Comparison of ENCODE assay signal across 8 mouse cellular contexts in the genomic region with DNA sequence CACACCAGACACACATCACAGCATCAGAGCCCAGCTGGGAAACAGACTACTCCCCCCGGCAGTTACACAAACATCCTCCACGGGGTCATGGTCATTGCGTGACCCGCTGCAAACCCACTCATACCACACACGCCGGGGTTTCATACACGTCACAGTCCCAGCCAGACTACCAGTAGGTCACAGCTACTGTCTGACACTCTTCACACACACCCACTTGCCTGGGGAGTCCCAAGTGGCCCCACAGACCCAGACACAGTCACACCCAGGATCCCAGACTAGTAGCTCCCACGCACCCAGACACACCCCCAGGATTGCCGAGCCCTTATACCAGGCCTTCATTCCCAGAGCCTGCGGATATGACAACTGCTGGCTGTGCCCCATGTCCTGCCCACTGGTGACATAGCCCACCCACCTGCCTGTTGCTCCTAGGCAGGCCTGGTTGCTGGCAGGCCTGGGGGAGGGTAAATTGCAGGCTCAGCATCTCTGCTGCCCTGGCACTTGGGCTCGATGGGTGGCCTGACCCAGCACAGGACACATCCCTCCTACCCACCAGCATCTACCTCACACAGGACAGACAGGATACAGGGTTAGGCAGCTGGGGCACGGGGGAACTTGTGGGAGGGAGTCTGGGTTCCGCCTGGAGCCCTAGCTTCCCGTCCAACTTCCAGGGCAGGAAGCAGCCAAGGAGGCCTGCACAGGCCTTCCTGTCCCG. TPM values are rescaled to one million over a fixed set of nuclear protein-coding genes. Genes with fewer than 3 reads are reported as not detected.
DNase-seq lines count a peak whose midpoint lies in the region; ATAC-seq and TF ChIP-seq lines count a peak whose summit lies in the region.

No protein-coding gene starts in this region.

- no peak overlapping the region for H3K9ac ChIP-seq in embryonic facial prominence, embryonic 15.5 days
- H3K9ac ChIP-seq in liver, embryonic 15.5 days: no peak overlapping the region

- peaks cover 8% of the 10 kb centered on the region; the same call in 1 of the 2 replicates for H3K36me3 ChIP-seq in embryonic facial prominence, embryonic 15.5 days
- peaks cover 42% of the 10 kb centered on the region for H3K36me3 ChIP-seq in liver, embryonic 15.5 days (replicated peaks)
- H3K36me3 ChIP-seq in testis, adult 2 months (ENCODE audit: control insufficient read depth, insufficient read depth, low read length): no peaks in the 10 kb centered on the region; the same call in 1 of the 2 replicates

- peaks cover 52% of the 10 kb centered on the region for H3K4me1 ChIP-seq in embryonic facial prominence, embryonic 15.5 days
- H3K4me1 ChIP-seq in liver, embryonic 15.5 days (replicated peaks): peaks cover 79% of the 10 kb centered on the region
- peaks cover 19% of the 10 kb centered on the region for H3K4me1 ChIP-seq in testis, adult 2 months (ENCODE audit: control insufficient read depth, insufficient read depth, low read length)

- no peak for TF ChIP-seq CTCF in testis, adult 2 months (IDR thresholded peaks at IDR 0.05; ENCODE audit: control insufficient read depth, insufficient read depth, insufficient replicate concordance, low read depth, low read length)

- H3K9me3 ChIP-seq in embryonic facial prominence, embryonic 15.5 days (replicated peaks): no peaks in the 10 kb centered on the region
- no peaks in the 10 kb centered on the region for H3K9me3 ChIP-seq in liver, embryonic 15.5 days (replicated peaks)

- peak; percentile 17 for ATAC-seq in embryonic facial prominence, embryonic 15.5 days (ENCODE audit: insufficient number of reproducible peaks, low FRiP score, low TSS enrichment, low read depth)
- ATAC-seq in liver, embryonic 15.5 days (ENCODE audit: insufficient read depth): peak; percentile 8; the same call in 1 of the 2 replicates

- H3K4me3 ChIP-seq in embryonic facial prominence, embryonic 15.5 days (replicated peaks): no peak overlapping the region
- no peak overlapping the region for H3K4me3 ChIP-seq in liver, embryonic 15.5 days (replicated peaks)
- H3K4me3 ChIP-seq in testis, adult 2 months (ENCODE audit: control insufficient read depth, low read depth, low read length): no peak overlapping the region

- peak overlapping the region; percentile 68 for H3K27ac ChIP-seq in embryonic facial prominence, embryonic 15.5 days (replicated peaks)
- H3K27ac ChIP-seq in liver, embryonic 15.5 days (replicated peaks): peak overlapping the region; percentile 57
- H3K27ac ChIP-seq in testis, adult 2 months (ENCODE audit: control insufficient read depth, insufficient read depth, low read depth, low read length): peak overlapping the region; percentile 77

- 44% methylated on average over 15 of the region's 15 CpGs for WGBS in embryonic facial prominence, embryonic 15.5 days
- 58% methylated on average over 15 of the region's 15 CpGs for WGBS in liver, embryonic 15.5 days (ENCODE audit: insufficient replicate concordance)

- H3K4me2 ChIP-seq in embryonic facial prominence, embryonic 15.5 days (replicated peaks): no peak overlapping the region
- no peak overlapping the region; the same call in 1 of the 2 replicates for H3K4me2 ChIP-seq in liver, embryonic 15.5 days

- DNase-seq in layer of hippocampus, adult 9-11 months: peak; percentile 76
- no peak for DNase-seq in layer of hippocampus, adult 18-20 months (ENCODE audit: low spot score in 2 of 2)
- DNase-seq in induced T-regulatory cell, adult 2 months (ENCODE audit: low read depth): peak; percentile 67
- no peak for DNase-seq in ovary, postnatal 14 days (ENCODE audit: low spot score)
- no peak for DNase-seq in c-Kit-positive CD71-positive TER-119-positive erythroid progenitor cells, embryonic 14.5 days (ENCODE audit: low spot score)

- peaks cover 6% of the 10 kb centered on the region; the same call in 1 of the 2 replicates for H3K27me3 ChIP-seq in embryonic facial prominence, embryonic 15.5 days
- no peaks in the 10 kb centered on the region for H3K27me3 ChIP-seq in liver, embryonic 15.5 days
- H3K27me3 ChIP-seq in testis, adult 2 months (ENCODE audit: control insufficient read depth, insufficient read depth, low read length): no peaks in the 10 kb centered on the region

- no peak for TF ChIP-seq POLR2A in testis, adult 2 months (IDR thresholded peaks at IDR 0.05; ENCODE audit: control insufficient read depth, low read depth, low read length)

RNA-seq across cellular contexts. Expression of gene Ccdc97, which starts 11.2 kb away (rescaled TPM):
- 10 to 100 TPM; 63.4 to 65.6 TPM for total RNA-seq in layer of hippocampus, adult 18-20 months (2021)
- 25.2 and 32.8 TPM in 2 replicates for polyA plus RNA-seq in embryonic facial prominence, embryonic 15.5 days (2015; fragmentation: Nextera tagmentation; extraction: Ambion mirVana)
- 9.7 and 10.6 TPM in 2 replicates for polyA plus RNA-seq in liver, embryonic 15.5 days (2015; fragmentation: Nextera tagmentation; extraction: Ambion mirVana)
- polyA plus RNA-seq in testis, adult 2 months (2012; rRNA removed): 73.5 and 74.3 TPM in 2 replicates

RNA-seq across cellular contexts. Expression of gene Tgfb1, which starts 20.9 kb away (rescaled TPM):
- 1 to 10 TPM; 6.5 to 7.7 TPM for total RNA-seq in layer of hippocampus, adult 18-20 months (2021)
- polyA plus RNA-seq in embryonic facial prominence, embryonic 15.5 days (2015; fragmentation: Nextera tagmentation; extraction: Ambion mirVana): 4.3 and 4.8 TPM in 2 replicates
- 5.0 and 6.0 TPM in 2 replicates for polyA plus RNA-seq in liver, embryonic 15.5 days (2015; fragmentation: Nextera tagmentation; extraction: Ambion mirVana)
- 6.8 and 6.9 TPM in 2 replicates for polyA plus RNA-seq in testis, adult 2 months (2012; rRNA removed)

RNA-seq across cellular contexts. Expression of gene B9d2, which starts 27.2 kb away (rescaled TPM):
- 10 to 100 TPM; 22.2 to 26.3 TPM for total RNA-seq in layer of hippocampus, adult 18-20 months (2021)
- 29.0 and 31.3 TPM in 2 replicates for polyA plus RNA-seq in embryonic facial prominence, embryonic 15.5 days (2015; fragmentation: Nextera tagmentation; extraction: Ambion mirVana)
- polyA plus RNA-seq in liver, embryonic 15.5 days (2015; fragmentation: Nextera tagmentation; extraction: Ambion mirVana): 19.9 and 23.2 TPM in 2 replicates
- 18.6 and 19.4 TPM in 2 replicates for polyA plus RNA-seq in testis, adult 2 months (2012; rRNA removed)

RNA-seq across cellular contexts. Expression of gene Tmem91, which starts 32.8 kb away (rescaled TPM):
- 10 to 100 TPM in 1 of 2 experiments, 1 to 10 TPM in 1; 8.4 to 10.9 TPM for total RNA-seq in layer of hippocampus, adult 18-20 months (2021)
- 3.2 and 3.4 TPM in 2 replicates for polyA plus RNA-seq in embryonic facial prominence, embryonic 15.5 days (2015; fragmentation: Nextera tagmentation; extraction: Ambion mirVana)
- 0.96 and 1.0 TPM in 2 replicates for polyA plus RNA-seq in liver, embryonic 15.5 days (2015; fragmentation: Nextera tagmentation; extraction: Ambion mirVana)
- 17.4 and 19.0 TPM in 2 replicates for polyA plus RNA-seq in testis, adult 2 months (2012; rRNA removed)

RNA-seq across cellular contexts. Expression of gene Hnrnpul1, which starts 46.8 kb away (rescaled TPM):
- total RNA-seq in layer of hippocampus, adult 18-20 months (2021): 100 to 1,000 TPM in 1 of 2 experiments, 10 to 100 TPM in 1; 99.1 to 110 TPM
- 56.8 and 61.0 TPM in 2 replicates for polyA plus RNA-seq in embryonic facial prominence, embryonic 15.5 days (2015; fragmentation: Nextera tagmentation; extraction: Ambion mirVana)
- 26.8 and 28.0 TPM in 2 replicates for polyA plus RNA-seq in liver, embryonic 15.5 days (2015; fragmentation: Nextera tagmentation; extraction: Ambion mirVana)
- polyA plus RNA-seq in testis, adult 2 months (2012; rRNA removed): 79.0 and 82.5 TPM in 2 replicates

Comparison
In these comparisons a context has a peak if more than half of its experiments do, and no peak if none do; other contexts are left out.
1. DNase-seq: peak in layer of hippocampus, adult 9-11 months (single experiment) and induced T-regulatory cell, adult 2 months (single experiment); none in layer of hippocampus, adult 18-20 months (0 of 2), ovary, postnatal 14 days (single experiment) and c-Kit-positive CD71-positive TER-119-positive erythroid progenitor cells, embryonic 14.5 days (single experiment).
2. Peak in every context shown above with its lines, with median percentiles within 50 percentile points of each other: H3K27ac ChIP-seq.